Mouse (Mus musculus) midbrain, embryonic 15.5 days (tissue): Measurements from ENCODE around the gene Fcrl5. TPM values are rescaled to one million over a fixed set of nuclear protein-coding genes. Genes with fewer than 3 reads are reported as not detected.

Experiments used
- ATAC-seq: fragments of 200-750 bp; cut with Nextera tagmentation; replicated peaks from 2 replicates; pipeline ENCODE4 v1.8.0; 2017; ENCODE audit warnings: moderate TSS enrichment
- H3K27ac ChIP-seq: fragments of 300-500 bp; sonication (generic); 2 replicates; pipeline ENCODE4 v1.5.1; 2015; ENCODE audit warnings: mild to moderate bottlenecking, inconsistent platforms
- H3K27me3 ChIP-seq: fragments of 300-500 bp; sonication (generic); replicated peaks from 2 replicates; pipeline ENCODE4 v1.6.1; 2015; ENCODE audit warnings: inconsistent platforms
- H3K36me3 ChIP-seq: fragments of 300-500 bp; sonication (generic); replicated peaks from 2 replicates; pipeline ENCODE4 v1.6.1; 2015; ENCODE audit warnings: inconsistent platforms
- H3K4me1 ChIP-seq: fragments of 300-500 bp; sonication (generic); 2 replicates; pipeline ENCODE4 v1.6.1; 2015; ENCODE audit warnings: inconsistent platforms
- H3K4me2 ChIP-seq: fragments of 300-500 bp; sonication (generic); 2 replicates; pipeline ENCODE4 v1.6.1; 2015; ENCODE audit warnings: inconsistent platforms, mild to moderate bottlenecking, moderate library complexity
- H3K4me3 ChIP-seq: fragments of 300-500 bp; sonication (generic); 2 replicates; pipeline ENCODE4 v1.5.1; 2015; ENCODE audit warnings: mild to moderate bottlenecking, inconsistent platforms
- H3K9ac ChIP-seq: fragments of 300-500 bp; sonication (generic); 2 replicates; pipeline ENCODE4 v1.6.1; 2015; ENCODE audit warnings: mild to moderate bottlenecking, inconsistent platforms
- H3K9me3 ChIP-seq: fragments of 300-500 bp; sonication (generic); 2 replicates; pipeline ENCODE4 v1.6.1; 2016; ENCODE audit warnings: inconsistent platforms
- WGBS: fragments of 180-500 bp; shearing (Covaris S2); methylation state at CpG from one replicate; pipeline ENCODE4 v1.1.7; 2015; ENCODE audit warnings: mixed read lengths; 5-methylcytosine and 5-hydroxymethylcytosine counted together
- polyA plus RNA-seq: library from polyadenylated mRNA; unstranded; fragments of >200 nt; fragmentation: Nextera tagmentation; extraction: Ambion mirVana; gene quantifications from 2 replicates; pipeline ENCODE4 v1.2.1, GENCODE M21; 2015

Fcrl5 gene
- polyA plus RNA-seq, 1 experiment from 2014 or later, result not detected

- peaks cover 23% of the 10 kb centered on the region for H3K36me3 ChIP-seq
- no peak overlapping the region for H3K27ac ChIP-seq
- H3K27me3 ChIP-seq, result no peaks in the 10 kb centered on the region
- H3K9ac ChIP-seq, result no peak overlapping the region
- 23% methylated on average over 8 of the region's 8 CpGs for WGBS
- no peak overlapping the region for H3K4me2 ChIP-seq
- no peak for ATAC-seq
- no peak overlapping the region for H3K4me3 ChIP-seq
- H3K4me1 ChIP-seq, result peaks cover 8% of the 10 kb centered on the region; the same call in 1 of the 2 replicates
- H3K9me3 ChIP-seq, result no peaks in the 10 kb centered on the region
These were observed 105.1 kb downstream of the Fcrl5 start for GRCm38 (mm10) chr3:87540714-87541113.

- Histone ChIP-seq H3K9me3 (no peaks in the 10 kb centered on the region), H3K27ac (no peak overlapping the region), H3K4me2 (no peak overlapping the region), H3K4me1 (peaks cover 8% of the 10 kb centered on the region; the same call in 1 of the 2 replicates), H3K9ac (no peak overlapping the region), H3K27me3 (no peaks in the 10 kb centered on the region), H3K36me3 (0 out of 2 replicates have a peak, but pooled peaks cover 5% of the 10 kb centered on the region), H3K4me3 (no peak overlapping the region)
- 19% methylated on average over 7 of the region's 7 CpGs for WGBS
- no peak for ATAC-seq
These were observed 107.1 kb downstream of the Fcrl5 start for GRCm38 (mm10) chr3:87542481-87543215.

- no peaks in the 10 kb centered on the region for H3K9me3 ChIP-seq
- H3K4me2 ChIP-seq, result no peak overlapping the region
- H3K4me3 ChIP-seq, result no peak overlapping the region
- ATAC-seq, result no peak
- no peak overlapping the region for H3K9ac ChIP-seq
- H3K27me3 ChIP-seq, result no peaks in the 10 kb centered on the region
- no peak overlapping the region for H3K27ac ChIP-seq
- WGBS, result 51% methylated on average over 3 of the region's 3 CpGs
- H3K36me3 ChIP-seq, result no peaks in the 10 kb centered on the region
- H3K4me1 ChIP-seq, result peaks cover 10% of the 10 kb centered on the region; the same call in 1 of the 2 replicates
These were observed 110.0 kb downstream of the Fcrl5 start for GRCm38 (mm10) chr3:87545554-87545953.

- 78% methylated on average over 10 of the region's 10 CpGs for WGBS
- Histone ChIP-seq H3K36me3 (no peaks in the 10 kb centered on the region), H3K4me1 (0 out of 2 replicates have a peak, but pooled peaks cover 5% of the 10 kb centered on the region), H3K27ac (no peak overlapping the region), H3K4me2 (no peak overlapping the region), H3K4me3 (no peak overlapping the region), H3K27me3 (no peaks in the 10 kb centered on the region), H3K9me3 (no peaks in the 10 kb centered on the region), H3K9ac (no peak overlapping the region)
- ATAC-seq, result no peak
These were observed 110.7 kb downstream of the Fcrl5 start for GRCm38 (mm10) chr3:87546291-87546721.

- Histone ChIP-seq H3K4me3 (no peak overlapping the region), H3K4me2 (no peak overlapping the region), H3K9ac (no peak overlapping the region), H3K27ac (no peak overlapping the region), H3K4me1 (0 out of 2 replicates have a peak, but pooled peaks cover 4% of the 10 kb centered on the region), H3K9me3 (no peaks in the 10 kb centered on the region), H3K36me3 (no peaks in the 10 kb centered on the region), H3K27me3 (no peaks in the 10 kb centered on the region; the same call in 1 of the 2 replicates)
- WGBS, result 21% methylated on average over 14 of the region's 14 CpGs
- no peak for ATAC-seq
These were observed 114.3 kb downstream of the Fcrl5 start for GRCm38 (mm10) chr3:87549908-87550307.

Other genes with a start within 250 kb of the Fcrl5 start
- gene Fcrls, start 172.0 kb upstream of the Fcrl5 start, polyA plus RNA-seq, result 10.1 and 11.6 TPM in 2 replicates
- 0.19 and 0.66 TPM in 2 replicates for gene Cd5l, start 77.9 kb upstream of the Fcrl5 start, polyA plus RNA-seq
- 0.13 TPM in 1 of 2 replicates, not detected in the other for gene Fcrl1, start 59.4 kb upstream of the Fcrl5 start, polyA plus RNA-seq
- gene Etv3, start 89.6 kb downstream of the Fcrl5 start, polyA plus RNA-seq, result 11.3 and 11.6 TPM in 2 replicates
- gene Arhgef11, start 181.8 kb downstream of the Fcrl5 start, polyA plus RNA-seq, result 27.9 and 28.7 TPM in 2 replicates